Mouse (Mus musculus) testis, adult 2 months (tissue): ENCODE data around the gene Slc30a10.

Experiments used
- CTCF ChIP-seq: fragments of 200-500 bp; IDR thresholded peaks from 2 replicates; pipeline ENCODE4 v1.5.1; 2012; ENCODE audit warnings: low read depth, mild to moderate bottlenecking, inconsistent platforms, low read length, moderate library complexity; ENCODE audit not compliant: control insufficient read depth, insufficient read depth, insufficient replicate concordance
- POLR2A ChIP-seq: fragments of 200-500 bp; IDR thresholded peaks from 2 replicates; pipeline ENCODE4 v1.6.1; 2012; ENCODE audit warnings: low read depth, mild to moderate bottlenecking, inconsistent platforms, low read length, moderate library complexity; ENCODE audit not compliant: control insufficient read depth

GRCm38 (mm10) chr1:185451495-185451894 is 3.2 kb upstream of the Slc30a10 start:
- no peak for TF ChIP-seq CTCF
- TF ChIP-seq POLR2A: no peak
